Mouse (Mus musculus): Measurements from ENCODE around the gene Mcpt4. TPM values are rescaled to one million over a fixed set of nuclear protein-coding genes. Genes with fewer than 3 reads are reported as not detected.

Mcpt4 gene
- not detected for total RNA-seq (2023)

DNA sequence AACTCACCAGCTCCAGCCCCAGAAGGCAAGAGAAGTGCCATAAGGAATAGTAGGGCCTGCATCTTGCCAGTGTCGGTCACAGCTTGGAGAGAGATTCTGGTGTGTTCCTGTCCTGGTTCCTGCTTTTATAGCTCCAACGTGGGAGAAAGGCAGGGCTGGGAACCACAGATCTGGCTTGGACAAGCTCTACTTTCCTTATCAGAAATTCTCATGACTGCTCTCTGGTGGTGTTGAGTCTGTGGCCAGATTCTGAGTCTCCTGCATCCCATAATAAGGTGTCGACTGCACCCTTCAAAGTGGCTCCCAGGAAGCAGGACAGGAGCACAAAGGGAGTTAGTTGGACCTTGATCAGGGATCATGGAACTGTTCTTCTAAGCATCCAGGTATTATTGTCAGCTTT lies at the start of gene Mcpt4:
Gene Mcpt4, minus strand, starts transcription at position 101 of the 400 bp plus-strand sequence.

DNA sequence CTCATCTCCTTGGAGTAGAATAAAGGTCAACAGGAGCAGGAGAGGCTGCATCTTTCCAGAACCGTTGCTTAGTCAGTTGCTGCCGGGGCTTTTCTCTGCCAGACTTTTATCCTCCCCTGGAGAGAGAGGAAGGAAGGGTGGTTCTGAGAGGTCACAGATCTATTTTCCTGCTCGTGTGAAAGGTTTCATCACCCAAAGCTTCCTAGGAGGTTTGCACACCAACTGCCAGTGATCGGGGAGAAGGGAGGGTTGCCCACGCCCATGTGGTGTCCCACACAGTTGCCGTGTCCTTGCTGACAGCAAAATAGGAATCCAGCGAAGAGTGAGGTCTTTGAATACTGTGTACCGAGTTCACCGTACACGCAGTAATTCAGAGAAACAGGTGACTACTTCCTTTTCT lies 40.3 kb upstream of the Mcpt4 start, which contains the start of gene Ctsg:
Gene Ctsg, minus strand, starts transcription at position 189 of the 400 bp plus-strand sequence.

DNA sequence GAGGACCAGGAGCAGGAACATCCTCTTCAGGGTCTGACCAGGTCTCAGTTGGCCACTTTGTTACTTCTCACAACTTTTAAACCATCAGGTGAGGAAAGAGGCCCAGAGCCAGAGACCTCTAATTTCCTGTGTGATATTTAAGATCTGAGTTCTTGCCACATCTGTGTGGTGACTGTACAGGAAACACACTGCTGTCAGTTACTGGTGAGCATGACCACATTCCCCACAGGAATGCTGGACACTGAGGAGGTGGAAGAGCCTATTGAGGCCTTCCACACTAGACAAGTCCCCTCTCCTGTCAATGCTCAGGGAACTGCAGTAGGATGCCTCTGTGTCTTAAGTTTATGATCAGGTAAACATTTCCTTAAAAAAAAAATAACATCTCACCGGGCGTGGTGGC lies 23.1 kb upstream of the Mcpt4 start, which contains the start of gene Mcpt8:
Gene Mcpt8, minus strand, starts transcription at position 107 of the 400 bp plus-strand sequence.

DNA sequence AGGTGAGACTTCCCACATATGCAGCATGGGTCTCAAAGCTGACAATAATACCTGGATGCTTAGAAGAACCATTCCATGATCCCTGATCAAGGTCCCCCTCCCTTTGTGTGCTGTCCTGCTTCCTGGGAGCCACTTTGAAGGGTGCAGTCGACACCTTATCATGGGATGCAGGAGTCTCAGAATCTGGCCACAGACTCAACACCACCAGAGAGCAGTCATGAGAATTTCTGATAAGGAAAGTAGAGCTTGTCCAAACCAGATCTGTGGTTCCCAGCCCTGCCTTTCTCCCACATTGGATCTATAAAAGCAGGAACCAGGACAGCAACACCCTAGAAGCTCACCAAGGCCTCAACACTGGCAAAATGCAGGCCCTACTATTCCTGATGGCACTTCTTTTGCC lies 20.3 kb downstream of the Mcpt4 start, which contains the start of gene Mcpt2:
Gene Mcpt2, plus strand, starts transcription at position 250 of the 400 bp plus-strand sequence.

DNA sequence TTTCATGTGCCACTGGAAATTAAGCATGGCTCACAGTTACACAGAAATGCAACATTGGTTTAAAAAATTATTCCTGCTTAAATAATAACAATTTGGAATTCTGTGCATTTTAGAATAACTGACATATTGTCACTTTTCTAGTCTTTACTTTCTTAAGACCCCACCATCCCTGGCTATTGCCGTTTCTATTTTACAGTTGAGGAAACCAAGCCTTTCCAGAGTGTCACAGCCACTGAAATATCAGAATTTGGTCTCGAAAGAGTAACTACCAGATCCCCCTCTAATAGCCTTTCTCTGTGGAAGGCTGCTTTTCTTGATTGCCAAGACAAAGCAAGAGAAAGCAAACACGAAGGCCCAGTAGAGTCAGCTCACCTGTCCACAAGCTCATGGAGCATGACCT lies 31.7 kb downstream of the Mcpt4 start, which contains the start of gene Mcpt9:
Gene Mcpt9, minus strand, starts transcription at position 101 of the 400 bp plus-strand sequence.

DNA sequence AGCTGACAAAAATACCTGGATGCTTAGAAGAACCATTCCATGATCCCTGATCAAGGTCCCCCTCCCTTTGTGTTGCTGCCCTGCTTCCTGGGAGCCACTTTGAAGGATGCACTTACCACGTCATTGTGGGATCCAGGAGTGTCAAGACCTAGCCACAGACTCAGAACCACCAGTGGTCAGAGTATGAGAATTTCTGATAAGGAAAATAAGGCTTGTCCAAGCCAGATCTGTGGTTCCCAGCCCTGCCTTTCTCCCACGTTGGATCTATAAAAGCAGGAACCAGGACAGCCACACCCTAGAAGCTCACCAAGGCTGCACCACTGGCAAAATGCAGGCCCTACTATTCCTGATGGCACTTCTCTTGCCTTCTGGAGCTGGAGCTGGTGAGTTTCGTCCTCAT lies 44.4 kb downstream of the Mcpt4 start, which contains the start of gene Mcpt1:
Gene Mcpt1, plus strand, starts transcription at position 301 of the 400 bp plus-strand sequence.

Other genes starting within 250 kb of the Mcpt4 start
- gene Nfatc4, start 239.2 kb downstream of the Mcpt4 start, total RNA-seq (2023), result not detected
- not detected for gene Nynrin, start 208.3 kb downstream of the Mcpt4 start, total RNA-seq (2023)
- gene Cbln3, start 177.9 kb downstream of the Mcpt4 start, total RNA-seq (2023), result under 1 TPM in 1 of 2 experiments, not detected in 1; 0.32 TPM
- gene Khnyn, start 177.4 kb downstream of the Mcpt4 start, total RNA-seq (2023), result 100 to 1,000 TPM; 111 to 115 TPM
- 10 to 100 TPM; 24.9 to 30.8 TPM for gene Sdr39u1, start 162.0 kb downstream of the Mcpt4 start, total RNA-seq (2023)
- gene Cma1, start 117.6 kb downstream of the Mcpt4 start, total RNA-seq (2023), result not detected
- not detected for gene Cma2, start 111.3 kb downstream of the Mcpt4 start, total RNA-seq (2023)
- not detected for gene Mcpt1, start 44.3 kb downstream of the Mcpt4 start, total RNA-seq (2023)
- gene Mcpt9, start 31.8 kb downstream of the Mcpt4 start, total RNA-seq (2023), result not detected
- gene Mcpt2, start 20.3 kb downstream of the Mcpt4 start, total RNA-seq (2023), result not detected
- gene Mcpt8, start 23.0 kb upstream of the Mcpt4 start, total RNA-seq (2023), result not detected
- gene Ctsg, start 40.3 kb upstream of the Mcpt4 start, total RNA-seq (2023), result not detected
- not detected for gene Gzme, start 58.3 kb upstream of the Mcpt4 start, total RNA-seq (2023)
- not detected for gene Gzmd, start 70.3 kb upstream of the Mcpt4 start, total RNA-seq (2023)
- gene Gzmg, start 97.3 kb upstream of the Mcpt4 start, total RNA-seq (2023), result not detected
- not detected for gene Gzmn, start 112.3 kb upstream of the Mcpt4 start, total RNA-seq (2023)
- not detected for gene Gzmf, start 149.1 kb upstream of the Mcpt4 start, total RNA-seq (2023)
- not detected for gene Gzmc, start 172.3 kb upstream of the Mcpt4 start, total RNA-seq (2023)
- under 1 TPM in 1 of 2 experiments, not detected in 1; 0.64 TPM for gene Gzmb, start 199.9 kb upstream of the Mcpt4 start, total RNA-seq (2023)

Measured in B cell, adult 67 days (primary cell).